Mouse (Mus musculus) lung, adult 18-20 months (tissue): ENCODE measurements around the gene Zfyve21.

Experiments
- DNase-seq, 2 experiments: peaks; one replicate each; pipeline ENCODE4 v3.0.0; 2022; ENCODE audit warnings: mixed read lengths in 2 of 2

The Zfyve21 gene

DNA sequence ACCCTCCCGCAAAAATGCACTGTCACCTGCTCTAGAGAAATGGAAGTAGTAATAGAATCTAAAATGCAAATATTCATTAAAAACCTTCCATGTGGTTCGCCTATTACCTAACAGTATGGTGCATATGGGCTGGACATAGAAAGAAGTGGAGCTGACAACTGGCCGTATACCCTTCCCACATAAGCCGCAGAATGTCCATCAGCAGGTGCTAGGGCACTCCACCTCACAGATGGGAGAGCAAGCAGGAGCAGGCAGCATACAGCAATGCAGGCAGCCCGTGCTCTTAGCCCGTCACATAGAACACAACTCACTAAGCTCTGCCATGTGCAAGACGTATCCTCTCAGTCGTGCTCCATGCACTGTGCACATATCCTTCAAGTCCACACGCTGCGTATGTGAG is 32.8 kb downstream of the Zfyve21 start:
- DNase-seq: no peak

DNA sequence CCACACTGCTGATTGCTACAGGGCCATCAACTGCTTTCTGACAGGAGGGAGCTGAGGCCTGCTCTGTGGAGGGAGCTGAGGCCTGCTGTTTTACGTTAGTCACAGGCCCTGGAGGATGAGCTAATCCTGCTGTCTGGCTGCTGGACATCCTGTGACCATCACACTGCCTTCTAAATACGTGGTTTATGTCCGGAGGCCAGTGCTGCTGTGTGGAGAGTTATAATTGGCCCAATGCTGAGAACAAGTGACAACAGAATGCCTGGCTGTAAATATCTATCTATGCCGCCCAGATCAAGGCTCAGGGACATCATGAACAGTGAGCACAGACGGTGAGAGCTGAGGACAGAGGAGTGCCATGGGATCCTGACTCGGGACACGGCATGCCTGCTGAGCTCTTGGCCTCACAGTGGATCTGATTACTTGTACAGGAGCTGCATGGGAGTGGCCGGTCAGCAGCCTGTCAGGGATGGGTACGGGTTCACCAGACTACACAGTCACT is 34.4 kb downstream of the Zfyve21 start:
- no peak for DNase-seq

- no peak for DNase-seq
Measured at GRCm38 (mm10) chr12:111851235-111851634, 37.3 kb downstream of the Zfyve21 start.

DNA sequence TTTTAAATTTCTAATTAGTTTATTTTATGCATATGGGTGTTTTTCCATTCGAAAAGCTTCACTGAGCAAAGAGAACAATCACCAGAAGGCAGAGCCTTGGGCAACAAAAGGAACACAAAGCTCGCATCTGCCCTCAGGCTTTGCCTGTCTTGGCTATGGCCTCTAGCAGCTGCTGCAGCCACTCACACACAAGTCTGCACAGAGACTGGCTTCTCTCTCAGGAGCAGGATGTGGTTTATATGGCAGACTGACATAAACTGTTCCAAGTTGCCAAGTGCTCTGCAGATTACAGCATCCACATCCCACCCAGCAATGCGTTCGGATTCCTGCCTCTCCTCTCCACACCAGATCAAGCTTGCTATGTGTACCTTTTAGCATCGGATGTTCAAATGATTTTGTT is 37.8 kb downstream of the Zfyve21 start:
- DNase-seq: no peak

DNA sequence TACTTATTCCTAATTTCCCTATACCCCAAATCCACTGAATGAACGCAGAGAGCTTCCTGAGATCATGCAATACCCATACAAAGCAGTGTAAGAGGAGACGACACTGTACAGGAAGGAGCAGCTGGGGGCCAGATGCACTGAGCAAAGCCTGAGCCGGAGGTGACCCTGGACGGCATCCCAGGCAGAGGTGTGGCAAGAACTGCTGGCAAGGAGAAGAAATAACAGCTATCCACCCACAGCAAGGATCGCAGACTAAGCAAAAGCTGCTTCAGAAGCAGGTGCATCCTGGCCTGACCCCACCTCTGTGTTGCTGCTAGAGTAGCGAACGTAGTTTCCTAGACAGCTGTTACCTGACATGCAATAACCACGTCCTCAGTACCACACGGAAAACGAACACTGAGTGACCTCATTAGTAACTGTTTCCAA is 39.1 kb downstream of the Zfyve21 start:
- peak; percentile 46 to 52 for DNase-seq

- DNase-seq: no peak
Measured at GRCm38 (mm10) chr12:111853546-111853945, 39.6 kb downstream of the Zfyve21 start.

GRCm38 (mm10) chr12:111855448-111855847 is 41.5 kb downstream of the Zfyve21 start:
- DNase-seq: no peak

GRCm38 (mm10) chr12:111864206-111864824 is 50.3 kb downstream of the Zfyve21 start:
- peak in 1 of 2 experiments; percentile 9 for DNase-seq

GRCm38 (mm10) chr12:111869806-111870205 is 55.8 kb downstream of the Zfyve21 start:
- DNase-seq: no peak

GRCm38 (mm10) chr12:111870811-111871210 is 56.8 kb downstream of the Zfyve21 start:
- DNase-seq: no peak

DNA sequence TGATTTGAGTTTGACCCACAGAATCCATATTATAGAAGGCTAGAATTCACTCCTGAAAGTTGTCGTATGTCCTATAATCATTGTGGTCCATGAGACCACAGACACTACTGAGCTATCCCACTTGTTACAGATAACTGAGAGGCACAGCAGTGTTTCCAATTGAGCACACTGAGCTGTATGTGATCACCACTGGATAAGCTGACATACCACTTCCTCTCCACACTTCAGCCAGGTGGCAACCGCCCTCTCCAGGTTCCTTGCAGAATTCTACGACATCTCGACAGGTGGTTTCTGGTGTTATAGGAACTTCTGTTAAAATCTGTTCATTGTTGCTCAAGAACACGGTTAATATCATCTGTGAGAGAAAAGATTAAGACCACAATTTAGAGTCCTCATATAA is 58.1 kb downstream of the Zfyve21 start:
- no peak for DNase-seq

GRCm38 (mm10) chr12:111874601-111875140 is 60.7 kb downstream of the Zfyve21 start:
- DNase-seq: no peak

DNA sequence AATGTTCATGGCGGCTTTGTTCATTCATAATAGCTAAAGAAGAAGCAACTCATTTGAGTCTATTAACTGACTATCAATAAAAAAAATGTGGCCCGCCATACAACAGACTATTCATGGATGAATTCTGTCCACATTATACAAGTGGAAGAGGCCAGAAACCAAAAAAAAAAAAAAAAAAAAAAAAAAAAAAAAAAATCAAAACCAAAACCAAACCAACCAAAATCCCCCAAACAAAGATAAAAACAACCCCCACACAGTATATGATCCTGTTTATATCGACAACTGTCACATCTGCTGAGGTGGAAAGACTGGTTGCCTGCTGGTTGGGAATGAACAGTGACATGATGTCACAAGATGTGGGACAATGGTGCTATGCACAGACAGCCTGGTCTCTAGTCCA is 61.5 kb downstream of the Zfyve21 start:
- no peak for DNase-seq

DNA sequence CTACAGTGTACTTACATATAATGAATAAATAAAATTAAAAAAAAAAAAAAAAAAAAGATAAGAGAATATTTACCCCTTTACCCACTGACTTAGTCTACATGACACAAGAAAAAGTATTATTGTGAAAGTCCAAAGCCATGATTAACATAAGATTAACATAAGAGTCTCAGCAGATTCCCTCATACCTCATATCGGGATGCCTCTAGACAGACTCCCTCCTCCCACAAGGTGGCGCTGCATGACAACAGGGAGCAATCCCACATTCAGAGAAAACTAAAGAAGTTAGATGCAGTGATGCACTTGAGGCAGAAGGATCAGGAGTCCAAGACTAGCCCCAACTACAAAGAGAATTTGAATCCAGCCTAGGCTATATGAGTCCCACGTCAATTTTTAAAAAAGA is 64.2 kb downstream of the Zfyve21 start:
- peak; percentile 78 to 84 for DNase-seq
